Mouse (Mus musculus) 416B (cell line): ENCODE data around the gene Ccdc171.
"Not testable (repeated sequence)": the region's sequence is repeated elsewhere in the genome, so short reads cannot be mapped to it uniquely, and the experiment has no call there.

Source experiments
- DNase-seq: peaks from one replicate; pipeline ENCODE4 v3.0.0; 2011; ENCODE audit warnings: low read depth

Ccdc171 gene

DNA sequence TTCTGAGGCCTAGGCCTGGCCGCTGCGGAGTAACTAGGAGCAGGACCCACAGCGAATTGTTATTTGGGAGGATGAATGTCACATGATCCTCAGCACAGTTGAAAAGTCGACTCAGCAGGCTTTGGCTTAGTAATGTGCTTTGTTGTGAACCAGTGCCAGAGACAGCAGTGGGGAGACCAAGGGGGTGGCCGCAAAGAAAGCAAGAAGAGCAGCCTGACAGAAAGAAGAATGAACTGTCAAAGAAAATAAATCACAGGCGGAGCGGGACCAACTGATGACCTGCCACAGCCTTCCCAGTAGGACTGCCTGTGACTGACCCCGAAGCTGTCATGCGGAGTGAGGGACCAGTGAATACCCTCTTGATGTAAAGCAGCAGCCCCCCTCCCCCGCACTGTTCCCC lies 131.2 kb downstream of the Ccdc171 start:
- DNase-seq: no peak

DNA sequence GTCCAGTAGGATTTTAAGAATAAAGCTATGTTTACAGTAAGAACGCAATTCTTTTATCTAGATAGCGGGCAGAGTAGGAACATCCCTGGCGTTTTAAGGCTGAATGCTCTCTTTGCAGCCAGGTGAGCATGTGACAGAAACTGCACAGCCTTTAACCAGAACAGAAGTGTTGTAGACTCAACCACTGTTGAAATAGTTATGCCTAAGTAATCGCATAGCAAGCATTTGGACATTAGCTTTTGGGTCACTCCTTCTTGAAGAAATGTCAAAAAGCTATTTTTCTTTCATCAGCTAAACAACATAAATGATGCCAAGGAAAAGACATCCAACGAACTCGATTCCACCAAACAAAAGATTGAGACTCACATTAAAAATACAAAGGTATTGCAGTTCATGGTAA lies 131.7 kb downstream of the Ccdc171 start:
- no peak for DNase-seq

DNA sequence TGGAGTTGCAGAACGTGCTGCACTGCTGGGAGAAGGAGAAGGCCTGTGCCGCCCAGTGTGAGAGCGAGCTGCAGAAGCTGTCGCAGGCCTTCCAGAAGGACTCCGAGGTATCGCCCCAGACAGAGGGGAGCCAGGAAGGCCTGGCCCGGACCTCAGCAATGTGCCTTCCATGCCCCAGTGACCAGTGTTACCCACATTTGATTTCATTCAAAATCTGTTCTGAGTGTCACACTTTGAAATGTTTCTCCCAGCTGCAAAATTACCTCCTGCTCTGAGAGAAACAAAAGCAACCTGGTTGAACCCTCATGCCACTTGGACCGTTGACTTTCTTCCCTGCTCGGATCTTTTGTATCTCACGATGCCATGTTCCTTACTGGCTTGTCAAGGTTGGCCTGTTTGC lies 133.1 kb downstream of the Ccdc171 start:
- DNase-seq: no peak

DNA sequence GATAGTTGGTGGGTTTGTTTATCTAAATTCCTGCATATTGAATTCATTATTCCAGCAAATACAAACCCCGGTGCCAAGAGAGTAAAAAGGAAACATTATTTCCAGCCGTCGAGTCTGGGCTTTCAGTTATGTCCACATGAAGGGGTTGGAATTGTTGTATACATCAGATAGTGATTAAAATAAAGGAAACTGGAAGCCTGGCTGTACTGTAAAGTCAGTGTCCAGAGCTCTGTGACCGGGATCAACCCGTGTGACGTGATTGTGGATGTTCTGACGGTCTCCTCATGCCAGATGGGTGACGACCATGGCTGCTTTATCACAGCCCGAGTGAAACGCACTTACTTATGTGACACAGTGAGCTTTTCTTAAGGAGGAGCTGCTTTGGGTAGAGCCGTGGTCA lies 134.1 kb downstream of the Ccdc171 start:
- no peak for DNase-seq

DNA sequence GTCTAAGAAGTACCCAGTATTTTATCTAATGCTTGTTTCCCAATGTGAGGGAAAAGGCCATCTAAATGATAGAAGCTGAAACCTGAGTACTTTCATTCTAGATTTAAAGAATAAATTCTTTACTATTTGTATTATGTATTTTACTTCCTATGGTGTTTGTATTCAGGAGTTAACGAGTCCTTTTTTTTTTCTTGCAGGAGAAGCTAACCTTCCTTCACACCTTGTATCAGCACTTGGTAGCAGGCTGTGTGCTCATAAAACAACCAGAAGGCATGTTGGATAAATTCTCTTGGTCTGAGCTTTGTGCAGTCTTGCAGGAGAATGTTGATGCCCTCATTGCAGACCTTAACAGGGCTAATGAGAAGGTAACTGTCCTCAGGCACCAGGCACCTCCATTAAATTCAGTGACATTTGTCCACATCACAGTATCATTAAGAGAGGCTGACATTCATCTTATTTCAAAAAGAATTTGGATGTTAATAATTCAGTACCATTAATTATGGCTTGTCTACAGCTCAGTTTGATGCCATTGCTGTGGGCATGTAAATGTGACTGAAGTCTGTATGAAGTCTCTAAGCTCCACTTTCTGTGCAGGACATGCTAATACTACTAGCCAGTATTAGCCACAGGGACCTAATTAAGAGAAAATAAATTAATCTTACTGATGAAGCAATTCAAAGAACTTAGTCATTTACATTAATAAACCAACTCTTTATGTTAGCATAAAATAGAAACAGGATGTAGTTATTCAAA lies 136.3 kb downstream of the Ccdc171 start:
- DNase-seq: no peak

DNA sequence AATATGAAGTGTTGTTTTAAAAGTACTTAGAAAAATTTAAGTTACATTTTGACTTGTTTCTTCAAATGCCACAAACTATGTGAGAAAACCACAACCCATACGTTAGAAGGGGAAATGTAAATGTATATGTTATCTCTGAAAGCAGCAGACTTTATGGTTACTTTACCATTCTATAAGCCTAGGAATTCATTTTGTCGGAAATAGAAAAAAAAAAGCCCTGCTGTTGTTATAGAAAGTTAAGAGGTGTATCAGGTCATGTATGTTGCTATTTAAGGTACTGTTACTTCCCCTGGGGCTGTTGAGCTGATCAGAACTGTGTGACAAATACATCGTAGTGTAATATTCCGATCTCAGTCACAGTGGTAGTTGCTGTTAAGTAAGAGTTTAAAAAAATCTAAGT lies 137.0 kb downstream of the Ccdc171 start:
- no peak for DNase-seq

DNA sequence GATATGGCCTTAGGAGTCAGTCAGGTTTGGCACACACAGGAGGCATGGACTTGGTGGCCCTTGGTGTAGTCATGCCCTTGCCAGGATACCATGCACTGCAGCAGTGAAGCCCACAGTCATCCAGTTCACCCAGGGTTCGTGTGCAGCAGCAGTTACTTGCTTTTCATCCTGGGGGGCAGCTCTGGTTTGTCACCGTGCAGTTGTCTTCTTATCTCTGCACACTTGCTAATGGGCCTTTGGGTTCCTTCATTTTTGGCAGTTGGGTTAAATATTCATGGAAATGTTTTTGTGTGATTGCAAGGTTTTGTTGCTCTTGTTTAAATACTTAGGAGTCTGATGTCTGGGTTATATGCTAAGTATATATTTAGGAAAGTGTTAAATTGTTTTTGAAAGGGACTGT lies 144.2 kb downstream of the Ccdc171 start:
- DNase-seq: no peak

DNA sequence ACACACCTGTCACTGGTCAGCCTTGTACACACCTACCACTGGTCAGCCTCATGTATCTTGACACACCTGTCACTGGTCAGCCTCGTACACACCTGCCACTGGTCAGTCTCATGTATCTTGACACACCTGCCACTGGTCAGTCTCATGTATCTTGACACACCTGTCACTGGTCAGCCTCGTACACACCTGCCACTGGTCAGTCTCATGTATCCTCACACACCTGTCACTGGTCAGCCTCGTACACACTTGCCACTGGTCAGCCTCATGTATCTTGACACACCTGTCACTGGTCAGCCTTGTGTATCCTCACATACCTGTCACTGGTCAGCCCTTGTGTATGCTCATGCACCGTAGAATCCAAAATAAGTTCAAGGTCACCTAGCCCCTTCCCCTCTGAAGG lies 150.0 kb downstream of the Ccdc171 start:
- DNase-seq: not testable (repeated sequence)

DNA sequence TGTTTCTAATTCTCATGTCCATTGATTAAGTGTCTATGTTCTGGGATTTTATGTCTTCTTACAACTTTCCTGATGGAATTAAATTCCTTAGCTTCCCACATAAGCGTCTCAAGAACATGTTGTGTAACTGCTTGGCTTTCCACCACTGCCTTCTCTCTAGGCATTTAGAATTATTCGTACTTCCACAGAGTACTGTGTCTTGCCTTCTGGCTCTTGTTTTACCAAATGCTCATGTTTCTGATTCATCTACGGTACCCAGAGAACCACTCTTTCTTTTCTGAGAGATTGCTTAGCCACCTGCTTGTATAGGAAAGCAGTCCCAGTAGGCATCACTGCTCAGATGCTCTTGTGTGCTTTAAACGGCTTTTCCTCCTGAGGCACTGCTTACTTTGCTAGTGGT lies 151.1 kb downstream of the Ccdc171 start:
- DNase-seq: no peak

DNA sequence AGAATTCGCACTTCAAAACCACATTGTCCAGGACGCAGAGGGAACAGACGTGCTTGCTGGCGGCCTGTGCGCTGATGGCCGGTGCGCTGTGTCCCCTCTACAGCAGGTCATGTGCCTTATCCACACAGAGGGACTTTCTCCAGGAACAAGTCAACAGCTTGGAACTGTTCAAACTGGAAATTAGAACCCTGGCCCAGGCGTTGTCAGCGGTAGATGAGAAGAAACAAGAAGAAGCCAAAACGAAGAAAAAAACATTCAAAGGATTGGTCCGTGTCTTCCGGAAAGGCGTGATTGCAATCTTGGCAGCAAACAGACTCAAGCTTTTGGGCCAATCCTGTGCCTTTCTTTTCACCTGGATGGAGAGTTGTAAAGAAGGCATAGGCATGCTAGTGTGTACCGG lies 155.7 kb downstream of the Ccdc171 start:
- DNase-seq: no peak

DNA sequence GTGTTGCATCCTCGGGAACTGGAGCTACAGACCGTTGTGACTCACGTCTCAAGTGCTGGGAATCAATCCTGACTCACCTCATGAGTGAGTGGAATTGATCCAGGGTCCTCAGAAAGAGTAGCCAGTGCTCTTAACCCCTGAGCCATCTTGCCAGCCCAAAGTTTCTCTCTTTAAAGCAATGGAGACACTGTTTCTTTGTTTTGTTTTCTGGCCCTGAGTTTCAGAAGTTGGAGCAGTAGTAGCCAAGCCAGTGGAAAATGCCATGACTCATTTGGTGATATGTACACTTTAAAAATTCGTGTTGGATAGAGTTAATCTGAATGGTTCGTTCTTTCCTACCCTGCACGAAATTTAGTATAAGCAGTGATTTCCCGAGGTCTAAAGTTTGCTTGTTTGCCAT lies 157.5 kb downstream of the Ccdc171 start:
- DNase-seq: no peak

DNA sequence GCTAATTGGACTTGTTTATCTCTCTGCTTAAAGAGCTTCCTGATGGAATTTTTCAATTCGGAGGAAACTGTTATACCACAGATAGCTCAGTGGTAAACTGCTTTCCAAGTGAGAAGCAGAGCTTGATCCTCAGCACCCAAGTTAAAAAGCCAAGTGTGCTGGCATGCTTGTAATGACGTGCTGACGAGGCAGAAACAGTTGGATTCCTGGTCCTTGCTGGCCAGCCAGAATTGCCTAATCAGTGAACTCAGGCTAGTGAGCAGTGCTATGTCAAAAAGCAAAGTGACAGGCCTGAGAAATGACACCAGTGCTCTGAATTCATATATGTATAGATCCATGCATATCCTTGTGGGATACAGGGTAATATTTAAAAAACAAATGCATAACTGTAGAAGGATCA lies 174.8 kb downstream of the Ccdc171 start:
- DNase-seq: no peak

DNA sequence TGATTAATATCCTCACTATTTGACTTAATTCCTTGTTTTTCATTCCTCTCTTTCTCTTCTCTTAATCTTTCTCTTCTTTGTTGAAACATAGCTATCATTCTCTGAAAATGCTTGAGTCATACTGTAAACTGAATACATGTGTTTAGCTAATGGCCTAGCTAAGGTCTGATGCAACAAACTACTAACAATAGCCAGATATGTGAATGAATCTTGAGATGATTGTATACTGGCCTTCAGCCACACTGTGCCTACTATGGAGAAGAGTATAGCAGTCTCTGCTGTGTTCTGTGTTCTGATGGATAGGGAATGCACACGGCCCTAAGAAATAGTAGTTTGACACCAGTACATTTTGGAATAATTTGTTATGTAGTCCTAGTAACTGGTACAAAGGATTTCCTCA lies 191.7 kb downstream of the Ccdc171 start:
- no peak for DNase-seq

DNA sequence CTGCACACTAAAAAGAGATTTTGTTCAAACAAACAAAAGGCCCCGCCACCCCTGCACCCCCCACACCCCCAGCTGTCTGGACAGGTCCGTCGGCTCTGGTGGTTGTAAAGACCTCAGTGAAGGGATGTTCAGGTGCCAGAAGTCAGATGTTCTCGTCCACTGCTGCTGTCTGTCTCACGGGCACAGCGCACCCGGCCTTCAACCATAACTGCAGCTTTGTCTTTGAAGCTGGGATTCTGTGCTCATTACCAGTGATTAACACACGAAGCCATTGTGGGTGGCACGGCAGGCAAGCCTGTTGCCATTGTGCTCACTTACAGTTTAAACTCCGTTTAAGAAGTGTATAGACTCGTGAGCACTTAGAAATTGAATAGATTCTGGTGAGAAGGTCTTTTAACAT lies 194.5 kb downstream of the Ccdc171 start:
- DNase-seq: no peak

DNA sequence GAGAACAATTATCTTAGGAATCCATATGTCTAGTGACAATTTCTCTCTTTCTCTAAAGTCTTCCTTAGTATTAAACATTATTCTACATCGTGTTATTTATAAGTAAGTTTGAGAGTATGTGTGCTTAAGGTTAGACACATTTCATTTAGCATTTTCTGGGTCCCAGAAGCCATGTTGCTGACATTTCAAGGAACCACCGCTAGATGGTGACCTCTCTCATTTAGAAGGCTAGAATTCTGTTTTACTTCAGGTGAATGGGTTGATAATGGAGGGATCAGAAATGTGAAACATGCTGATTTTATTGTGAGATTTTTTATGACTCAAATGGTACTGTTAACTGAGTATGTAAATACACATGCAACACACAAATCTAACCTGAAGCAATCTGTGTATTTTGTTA lies 199.8 kb downstream of the Ccdc171 start:
- DNase-seq: peak; percentile 33

DNA sequence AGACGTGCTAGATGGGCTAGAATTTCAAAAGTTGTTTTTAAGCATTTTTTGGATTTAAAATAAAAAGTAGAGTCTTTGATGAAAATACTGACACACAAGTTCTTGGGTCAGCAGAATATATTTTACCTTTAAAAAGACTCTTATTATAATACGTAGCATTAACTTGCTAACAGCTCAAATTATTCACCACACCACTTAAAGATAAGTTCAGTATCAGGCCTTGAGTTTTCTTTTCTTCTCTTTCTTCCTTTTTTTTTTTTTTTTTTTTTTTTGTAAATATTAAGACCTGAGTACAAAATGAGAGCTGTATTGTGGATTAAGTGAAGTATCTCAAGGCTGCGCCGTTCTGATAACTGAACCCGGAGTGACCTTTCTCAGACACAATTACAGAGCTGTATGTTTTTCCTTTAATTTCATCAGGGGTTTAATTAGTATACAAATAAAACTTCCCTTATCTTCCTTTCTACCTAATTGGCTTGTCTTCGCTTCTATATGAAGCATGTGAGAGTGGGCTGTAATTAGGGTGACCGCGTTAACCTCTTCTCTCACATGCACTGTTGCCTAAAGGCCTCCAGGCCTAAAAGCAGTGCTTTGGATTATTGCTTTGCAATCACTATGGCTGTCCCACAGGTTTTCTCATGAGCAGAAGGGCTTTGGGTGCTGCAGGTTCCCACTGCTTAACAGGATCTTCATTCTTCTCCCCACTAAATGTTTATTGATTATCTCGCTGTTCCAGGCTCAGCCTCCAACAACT lies 214.0 kb downstream of the Ccdc171 start:
- DNase-seq: no peak

DNA sequence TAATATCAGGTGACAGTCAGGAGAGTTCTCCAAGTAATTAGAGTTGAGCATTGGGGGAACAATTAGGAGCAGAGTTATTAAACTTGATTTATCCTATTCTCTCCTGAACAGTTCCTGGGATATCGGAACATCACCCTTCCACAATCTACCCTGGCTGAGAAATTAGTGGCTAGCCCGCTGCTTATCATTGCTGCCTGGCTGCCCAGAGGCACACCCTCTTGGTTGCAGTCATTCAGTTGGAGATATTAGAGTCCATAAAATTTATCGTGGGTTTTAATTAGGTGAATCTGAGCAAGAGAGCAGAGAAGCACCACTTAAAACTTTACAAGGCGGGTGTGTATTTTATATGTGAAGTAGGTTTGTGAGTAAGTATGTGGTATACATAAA lies 214.5 kb downstream of the Ccdc171 start:
- no peak for DNase-seq

DNA sequence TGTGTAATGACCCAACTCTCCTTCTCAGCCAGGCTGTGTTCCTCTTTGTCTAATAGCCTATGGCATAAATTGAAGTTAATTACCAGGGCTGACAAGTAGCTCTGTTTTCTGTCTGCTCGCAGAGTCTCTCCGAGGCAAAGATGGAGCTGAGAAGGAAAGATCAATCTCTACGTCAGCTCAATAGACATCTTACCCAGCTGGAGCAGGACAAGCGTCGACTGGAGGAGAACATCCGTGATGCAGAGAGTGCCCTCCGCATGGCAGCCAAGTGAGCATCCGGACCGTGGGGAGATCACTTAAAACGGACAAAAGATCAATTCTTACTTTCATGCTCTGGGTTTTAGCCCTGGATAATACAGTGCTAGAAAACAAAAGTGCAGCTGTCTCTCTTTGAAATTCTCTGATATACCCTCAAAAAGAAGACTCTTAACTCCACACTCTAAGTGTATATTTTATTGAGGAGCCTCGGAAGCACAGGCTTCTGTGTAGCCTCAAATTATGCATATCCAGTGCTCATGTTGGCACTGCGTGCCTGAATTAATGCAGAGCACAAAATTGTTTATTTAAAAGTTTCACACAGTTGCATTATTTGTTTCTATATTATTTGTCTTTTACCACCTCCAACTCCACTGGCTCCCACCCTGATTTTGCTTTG lies 217.6 kb downstream of the Ccdc171 start:
- DNase-seq: no peak

DNA sequence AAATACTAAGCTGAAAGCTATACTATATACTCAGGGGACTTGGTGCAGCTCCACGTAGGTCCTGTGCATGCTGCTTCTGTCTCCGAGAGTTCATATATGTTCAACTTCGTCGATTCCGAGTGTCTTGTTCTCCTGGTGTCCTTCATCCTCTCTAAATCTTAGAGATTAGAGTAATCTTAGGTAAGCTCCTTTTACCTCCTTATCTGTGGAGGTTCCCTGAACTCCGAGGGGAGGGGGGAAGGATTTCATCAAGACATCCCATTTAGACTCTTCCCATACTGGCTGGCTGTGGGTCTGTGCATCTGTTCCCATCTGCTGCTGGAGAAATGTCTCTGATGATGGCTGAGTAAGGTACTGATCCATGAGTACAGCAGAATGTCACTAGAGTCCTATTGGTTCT lies 249.8 kb downstream of the Ccdc171 start:
- no peak for DNase-seq

DNA sequence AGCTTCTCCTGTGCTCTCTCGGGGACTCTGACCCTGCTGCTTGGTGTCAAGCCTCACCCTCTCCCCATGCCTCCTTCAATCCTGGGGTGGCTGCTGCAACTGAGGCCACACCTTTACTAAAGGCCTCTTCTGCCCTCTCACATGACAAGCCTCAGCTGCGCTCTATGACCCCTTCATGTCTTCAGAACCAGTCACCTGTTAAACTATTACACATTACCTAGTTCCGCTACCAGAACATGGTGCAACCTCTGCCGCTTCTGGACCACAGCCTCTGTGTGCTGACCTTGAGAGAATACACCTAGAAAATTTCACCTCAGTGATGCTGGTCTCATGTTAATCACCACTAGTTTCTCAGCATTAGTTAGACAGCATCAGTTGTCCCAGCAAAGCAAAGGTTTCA lies 254.7 kb downstream of the Ccdc171 start:
- DNase-seq: no peak

DNA sequence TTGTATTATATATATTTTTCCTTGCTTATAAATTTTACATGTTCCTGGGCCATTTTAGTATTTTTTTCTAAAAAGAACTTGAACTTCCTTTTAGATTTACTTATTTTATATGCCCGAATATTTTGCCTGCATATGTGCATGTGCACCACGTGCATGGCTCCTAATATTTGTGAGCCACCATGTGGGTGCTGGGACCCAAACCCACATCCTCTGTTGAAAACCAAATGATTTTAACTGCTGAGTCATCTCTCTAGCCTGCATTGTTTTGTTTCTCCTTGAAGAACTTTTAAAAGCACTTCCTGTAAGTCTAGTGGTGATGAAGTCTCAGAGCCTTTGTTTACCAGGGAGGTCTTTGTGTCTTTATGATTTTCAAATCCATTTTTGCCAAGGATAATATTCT lies 259.8 kb downstream of the Ccdc171 start:
- peak; percentile 66 for DNase-seq

DNA sequence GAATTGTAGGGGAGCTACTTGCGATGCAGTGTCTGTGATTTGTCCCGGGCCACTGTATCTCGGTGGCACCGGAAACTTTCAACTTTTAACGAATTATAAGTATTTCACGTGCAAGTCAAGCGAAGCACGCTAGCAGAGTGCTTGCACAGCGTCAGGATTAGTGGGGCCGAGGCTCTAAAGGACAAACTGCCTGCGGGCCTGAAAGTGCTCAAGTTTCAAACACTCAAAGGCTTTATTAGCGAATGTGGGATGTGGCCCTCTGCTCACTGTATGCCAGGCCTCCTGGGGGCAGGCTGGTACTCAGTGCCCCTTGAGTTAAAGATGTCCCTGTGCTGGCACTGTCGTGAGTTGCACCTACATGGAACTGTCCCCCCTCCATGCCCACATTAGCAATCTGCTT lies 266.5 kb downstream of the Ccdc171 start:
- no peak for DNase-seq

DNA sequence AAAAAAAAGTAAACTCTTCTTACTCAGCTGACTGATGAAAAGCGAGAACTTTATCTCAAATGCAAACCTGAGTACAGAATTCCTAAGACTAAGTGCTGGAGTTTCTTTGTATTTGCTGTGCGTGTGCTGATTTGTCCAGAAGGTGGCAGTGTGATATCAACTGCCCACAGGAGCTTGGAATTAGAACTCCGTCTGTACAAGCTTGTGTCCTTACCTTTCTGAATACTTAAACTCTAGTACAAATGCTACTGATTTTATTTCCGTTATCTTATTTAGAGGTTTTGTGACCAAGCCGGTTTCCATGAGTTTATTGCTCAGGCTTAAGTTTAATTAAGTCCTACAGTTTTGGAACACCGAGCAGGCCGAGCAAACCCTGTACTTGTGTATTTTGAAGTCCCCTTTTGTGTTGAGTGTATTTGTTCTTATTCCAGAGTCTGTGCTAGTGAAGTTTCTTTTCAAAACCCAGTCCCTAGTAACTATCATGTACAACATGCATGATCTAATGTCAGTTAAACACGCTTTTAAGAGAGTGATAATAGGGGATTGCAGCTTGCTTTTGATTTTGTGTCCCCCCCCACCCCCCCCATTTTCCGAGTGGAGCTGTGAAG lies 269.1 kb downstream of the Ccdc171 start:
- DNase-seq: peak; percentile 57
